Mouse (Mus musculus): ENCODE data around the gene Nt5c2. TPM values are rescaled to one million over a fixed set of nuclear protein-coding genes. Genes with fewer than 3 reads are reported as not detected.
"Not testable (repeated sequence)": the region's sequence is repeated elsewhere in the genome, so short reads cannot be mapped to it uniquely, and the experiment has no call there.

Gene Nt5c2
- total RNA-seq, 2 experiments from 2014 or later = 68.8 to 69.3 TPM

- no peak for DNase-seq (ENCODE audit: low spot score in 2 of 2)
Measured at GRCm38 (mm10) chr19:47018330-47018729, 3.4 kb upstream of the Nt5c2 start.

DNA sequence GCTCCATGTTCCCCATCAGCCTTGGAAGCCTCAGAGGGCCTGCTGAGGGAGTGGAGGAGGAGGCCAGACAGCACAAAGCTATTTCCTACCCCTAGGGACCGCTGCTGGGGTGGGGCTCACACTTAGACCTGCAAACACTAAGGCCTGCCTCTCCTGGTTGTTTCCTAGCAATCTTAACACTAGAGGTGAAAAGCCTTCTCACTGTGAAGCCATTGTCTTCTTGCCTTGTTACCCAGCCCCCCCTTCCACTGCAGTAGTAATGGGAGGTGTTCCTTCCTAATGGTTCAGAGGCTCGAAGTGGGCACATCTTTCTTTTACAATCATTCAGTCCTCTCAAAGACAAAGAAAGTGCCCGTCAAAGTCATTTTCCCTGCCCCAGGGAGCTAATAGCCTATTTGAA lies 2.9 kb upstream of the Nt5c2 start:
- DNase-seq (ENCODE audit: low spot score in 2 of 2) = no peak

- DNase-seq (ENCODE audit: low spot score in 2 of 2) = peak in 1 of 2 experiments; percentile 41
Measured at GRCm38 (mm10) chr19:47016487-47016886, 1.5 kb upstream of the Nt5c2 start.

DNA sequence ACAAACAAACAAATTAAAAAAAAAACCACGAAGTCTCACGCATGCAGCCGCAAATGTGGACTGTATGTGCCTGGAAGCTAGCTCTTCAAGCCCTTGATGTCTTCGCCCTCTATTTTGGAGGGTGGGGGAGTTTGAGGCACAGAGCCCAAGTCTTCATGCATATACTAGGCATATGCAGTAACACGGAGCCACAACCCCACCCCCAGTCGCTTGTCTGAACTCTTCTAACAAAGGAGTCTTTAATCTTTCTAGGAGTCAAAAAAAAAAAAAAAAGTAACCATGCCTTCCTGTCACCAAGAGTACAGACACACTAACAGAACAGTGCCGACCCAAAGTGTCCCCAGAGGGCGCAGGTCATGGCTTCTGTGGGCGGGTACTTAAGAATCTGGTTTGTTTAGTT lies 1.0 kb upstream of the Nt5c2 start:
- no peak for DNase-seq (ENCODE audit: low spot score in 2 of 2)

- DNase-seq (ENCODE audit: low spot score in 2 of 2) = peak in 1 of 2 experiments; percentile 51
Measured at GRCm38 (mm10) chr19:47015396-47015795, 443 bp upstream of the Nt5c2 start.

GRCm38 (mm10) chr19:47014159-47014446 lies 850 bp downstream of the Nt5c2 start:
- DNase-seq (ENCODE audit: low spot score in 2 of 2) = no peak

DNA sequence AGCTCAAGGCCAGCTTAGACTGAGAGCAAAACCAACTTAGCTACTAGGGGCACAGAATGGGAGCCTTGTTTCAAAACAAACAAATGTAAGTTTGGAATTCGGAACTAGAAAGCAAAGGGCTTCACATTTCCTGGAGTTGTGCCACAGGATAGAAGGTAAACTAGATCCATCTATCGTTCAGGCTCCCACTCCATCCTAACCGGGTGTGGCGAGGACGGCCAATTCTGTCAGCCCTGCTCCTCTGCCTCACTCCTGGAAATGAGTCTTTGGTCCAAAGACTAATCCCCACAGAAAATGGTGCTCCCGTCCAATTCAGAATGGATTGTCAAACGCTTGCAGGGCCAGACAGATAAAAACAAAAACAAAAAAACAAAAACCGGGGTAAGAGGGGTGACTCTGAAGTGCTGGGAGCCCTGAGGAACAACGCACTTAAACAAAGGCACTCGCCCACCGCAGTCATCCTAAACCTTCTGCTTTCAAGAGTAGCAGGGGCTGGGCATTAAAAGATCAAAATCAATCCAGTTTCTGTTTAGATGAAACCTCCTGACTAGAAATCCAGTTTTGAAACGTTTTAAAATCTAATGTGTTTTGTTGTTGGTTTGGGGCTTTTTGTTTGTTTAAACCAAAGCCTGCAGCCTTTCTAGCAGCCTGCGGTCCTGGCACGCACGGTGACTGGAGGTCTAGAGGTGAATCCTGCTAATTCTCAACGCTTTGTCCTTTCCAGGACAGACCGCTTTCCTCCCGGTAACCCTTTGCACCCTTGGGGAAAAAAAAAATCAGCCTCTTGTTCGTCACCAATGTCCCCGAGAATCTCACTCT lies 1.4 kb downstream of the Nt5c2 start:
- DNase-seq (ENCODE audit: low spot score in 2 of 2) = no peak

DNA sequence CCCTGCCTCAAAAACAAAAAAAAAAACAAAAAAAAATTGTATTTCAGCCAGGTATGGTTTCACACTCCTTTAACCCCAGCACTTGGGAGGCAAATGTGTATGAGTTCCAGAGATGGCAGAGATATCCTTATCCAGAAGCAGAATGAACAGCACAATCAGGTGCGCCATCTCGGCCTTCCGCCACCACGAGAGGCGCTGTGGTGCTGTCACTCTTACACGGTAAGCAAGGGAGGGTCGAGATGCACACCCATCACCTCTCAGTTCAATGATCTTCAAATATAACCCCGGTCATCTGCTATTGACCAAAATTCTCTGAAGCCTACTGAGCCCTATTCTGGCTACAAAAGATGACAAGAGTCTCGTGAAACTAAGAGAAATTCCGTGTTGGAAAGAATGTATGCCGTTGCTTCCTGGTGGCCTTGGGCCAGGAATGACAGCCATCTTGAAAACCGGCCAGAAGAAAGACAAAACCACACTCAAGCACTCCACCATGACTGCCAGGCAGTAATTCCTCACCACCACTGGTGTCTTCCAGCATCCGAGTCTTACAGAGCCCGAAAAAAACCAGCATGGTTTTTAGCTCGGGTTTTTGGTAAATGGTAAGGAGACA lies 2.3 kb downstream of the Nt5c2 start:
- no peak for DNase-seq (ENCODE audit: low spot score in 2 of 2)

- DNase-seq (ENCODE audit: low spot score in 2 of 2) = no peak
Measured at GRCm38 (mm10) chr19:47009943-47010342, 5.0 kb downstream of the Nt5c2 start.

- DNase-seq (ENCODE audit: low spot score in 2 of 2) = no peak
Measured at GRCm38 (mm10) chr19:47009420-47009819, 5.5 kb downstream of the Nt5c2 start.

GRCm38 (mm10) chr19:47006321-47006720 lies 8.6 kb downstream of the Nt5c2 start:
- DNase-seq (ENCODE audit: low spot score in 2 of 2) = no peak

DNA sequence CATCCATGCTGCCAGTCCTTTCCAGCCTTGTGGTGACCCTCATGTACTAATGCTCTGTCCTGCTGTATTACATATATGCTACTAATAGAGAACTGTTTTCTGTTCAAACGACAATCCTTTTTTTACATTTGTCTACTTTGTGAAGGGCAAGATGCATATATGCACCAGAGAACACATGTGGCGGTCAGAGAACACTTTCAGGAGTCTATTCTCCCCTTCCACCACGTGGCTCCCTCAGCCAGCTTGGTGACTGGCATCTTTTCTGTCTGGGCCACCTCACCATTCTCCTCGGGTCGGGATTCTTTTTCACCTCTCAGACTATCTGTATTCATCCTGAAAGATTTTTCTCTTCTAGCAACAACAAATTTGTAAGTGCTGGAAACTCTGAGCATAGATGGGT lies 9.1 kb downstream of the Nt5c2 start:
- no peak for DNase-seq (ENCODE audit: low spot score in 2 of 2)

GRCm38 (mm10) chr19:47003742-47004511 lies 11.0 kb downstream of the Nt5c2 start:
- DNase-seq (ENCODE audit: low spot score in 2 of 2) = no peak

- DNase-seq (ENCODE audit: low spot score in 2 of 2) = not testable (repeated sequence)
Measured at GRCm38 (mm10) chr19:47000357-47000756, 14.6 kb downstream of the Nt5c2 start.

DNA sequence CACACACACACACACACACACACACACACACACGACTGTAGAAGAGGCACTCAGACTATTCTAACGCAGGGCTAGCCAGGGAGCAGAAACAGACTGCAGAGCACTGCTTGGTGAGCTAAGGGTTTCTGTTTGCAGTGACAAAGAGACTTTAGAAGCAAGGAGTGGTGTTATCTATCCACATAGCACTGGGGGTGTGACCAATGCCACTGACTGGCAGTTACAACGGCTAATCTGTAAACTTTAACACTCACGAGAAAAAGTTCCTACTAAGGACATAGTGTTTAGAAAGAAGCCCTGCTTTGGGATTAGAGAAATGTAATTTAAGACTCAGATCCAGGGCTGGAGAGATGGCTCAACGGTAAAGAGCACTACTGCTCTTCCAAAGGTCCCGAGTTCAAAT lies 15.2 kb downstream of the Nt5c2 start:
- no peak for DNase-seq (ENCODE audit: low spot score in 2 of 2)

DNA sequence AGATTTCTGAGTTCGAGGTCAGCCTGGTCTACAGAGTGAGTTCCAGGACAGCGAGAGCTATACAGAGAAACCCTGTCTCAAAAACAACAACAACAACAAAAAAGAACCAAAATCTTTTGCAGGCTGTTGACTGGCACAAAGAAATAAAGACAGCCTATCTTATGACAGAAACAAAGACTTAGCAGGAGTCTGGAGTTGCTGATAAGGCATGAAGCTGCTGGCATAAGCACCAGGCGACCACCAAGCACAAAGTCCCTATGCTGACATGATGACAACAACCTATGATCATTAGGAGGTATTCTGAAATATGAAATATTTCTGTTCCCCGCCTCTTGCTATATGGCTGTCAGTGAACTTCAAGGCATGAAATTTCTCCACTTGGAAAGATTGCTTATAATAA lies 16.0 kb downstream of the Nt5c2 start:
- no peak for DNase-seq (ENCODE audit: low spot score in 2 of 2)

GRCm38 (mm10) chr19:46998168-46998870 lies 16.6 kb downstream of the Nt5c2 start:
- no peak for DNase-seq (ENCODE audit: low spot score in 2 of 2)

- DNase-seq (ENCODE audit: low spot score in 2 of 2) = no peak
Measured at GRCm38 (mm10) chr19:46996095-46996494, 18.9 kb downstream of the Nt5c2 start.

GRCm38 (mm10) chr19:46992329-46992728 lies 22.6 kb downstream of the Nt5c2 start:
- DNase-seq (ENCODE audit: low spot score in 2 of 2) = not testable (repeated sequence)

DNA sequence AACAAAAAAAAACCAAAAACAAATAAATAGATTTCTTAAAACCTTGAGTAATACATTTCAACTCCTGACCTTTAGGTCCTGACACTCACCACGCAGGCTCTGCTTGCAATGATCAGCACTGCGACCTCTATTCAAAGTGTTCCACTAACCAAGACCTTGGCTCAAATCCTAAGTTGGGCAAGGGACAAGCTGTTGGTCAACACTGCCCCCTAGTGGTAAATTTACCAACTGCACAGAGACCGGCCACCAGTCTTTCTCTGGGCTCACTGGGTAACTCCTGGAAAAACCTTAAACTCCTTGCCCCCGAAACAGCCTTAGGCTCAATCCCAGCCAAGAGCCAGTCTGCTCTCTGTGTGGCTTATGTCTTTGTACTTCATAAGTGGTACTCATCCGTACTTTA lies 23.8 kb downstream of the Nt5c2 start:
- peak; percentile 76 to 84 for DNase-seq (ENCODE audit: low spot score in 2 of 2)

GRCm38 (mm10) chr19:46990625-46991024 lies 24.3 kb downstream of the Nt5c2 start:
- DNase-seq (ENCODE audit: low spot score in 2 of 2) = not testable (repeated sequence)

DNA sequence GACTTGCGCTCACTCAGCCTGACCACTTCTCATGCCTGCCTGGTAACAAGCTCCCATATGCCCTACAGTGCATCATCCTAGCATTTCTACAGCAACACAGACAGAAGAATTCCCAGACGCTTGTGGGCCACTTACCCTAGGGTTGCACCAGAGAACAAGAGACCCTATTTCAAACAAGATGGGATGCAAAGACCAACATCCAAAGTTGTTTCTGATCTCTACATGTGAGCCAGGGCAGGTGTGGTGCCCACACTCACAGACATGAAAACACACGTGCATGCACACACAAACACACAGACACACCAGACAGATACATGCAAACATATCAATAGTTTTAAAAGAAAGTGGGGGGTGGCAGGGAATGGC lies 24.8 kb downstream of the Nt5c2 start:
- no peak for DNase-seq (ENCODE audit: low spot score in 2 of 2)

Measured in layer of hippocampus, postnatal 14 days (tissue).